Mouse (Mus musculus) small intestine, adult 2 months (tissue): ENCODE measurements at regions not wholly inside any gene's neighbourhood (a gene's known extent, or its start where the extent isn't known, plus 50 kb on each side); places are given as distances from the start of the nearest gene placed in this dataset.

Experiments used
- CTCF ChIP-seq: fragments of 200-500 bp; IDR thresholded peaks from 2 replicates; pipeline ENCODE4 v1.5.1; 2012; ENCODE audit warnings: low read depth, mild to moderate bottlenecking, control low read depth, inconsistent platforms, low read length, moderate library complexity, mixed read lengths; ENCODE audit not compliant: insufficient replicate concordance, insufficient read length; ENCODE audit errors: extremely low read depth
- POLR2A ChIP-seq: fragments of 200-500 bp; IDR thresholded peaks from 2 replicates; pipeline ENCODE4 v1.6.1; 2012; ENCODE audit warnings: low read depth, mild to moderate bottlenecking, control low read depth, inconsistent platforms, low read length, moderate library complexity

DNA sequence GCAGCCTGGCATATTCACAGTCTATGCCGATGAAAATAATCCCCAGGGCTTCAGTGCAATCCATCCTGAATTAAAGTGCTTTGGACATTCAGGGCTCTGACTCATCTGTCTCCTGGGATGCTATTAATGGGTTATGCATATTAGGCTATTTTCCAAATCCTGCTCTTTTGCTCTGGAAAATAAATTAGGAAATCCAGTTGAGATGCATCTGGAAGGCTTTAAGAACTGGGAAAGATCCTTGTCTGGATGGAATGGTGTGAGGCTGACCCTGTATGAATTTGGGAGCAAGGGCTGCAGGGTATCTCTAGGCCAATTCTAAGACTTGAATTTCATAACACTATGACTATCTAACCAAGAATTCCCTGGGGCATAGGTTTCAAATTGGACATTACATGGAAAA, 234.5 kb upstream of the Prkcq start:
- no peak for TF ChIP-seq CTCF
- TF ChIP-seq POLR2A, result no peak
